Mouse (Mus musculus) gastrocnemius, postnatal 36 days (tissue): ENCODE measurements around the gene Neurog3. TPM values are rescaled to one million over a fixed set of nuclear protein-coding genes. Genes with fewer than 3 reads are reported as not detected.

ENCODE experiments used
- DNase-seq, 2 experiments: peaks; one replicate each; pipeline ENCODE4 v3.0.0; 2022
- intact Hi-C: fragments of 180-260 bp; cut with DNase I; formaldehyde crosslinking; loops from one replicate; pipeline ENCODE4 v1.15.1; 2025
- total RNA-seq, 2 experiments: library from RNA; stranded (reverse); gene quantifications; 2 replicates each; pipeline ENCODE4 v1.2.3; 2021

The Neurog3 gene
- total RNA-seq, 2 experiments from 2014 or later: not detected

DNA sequence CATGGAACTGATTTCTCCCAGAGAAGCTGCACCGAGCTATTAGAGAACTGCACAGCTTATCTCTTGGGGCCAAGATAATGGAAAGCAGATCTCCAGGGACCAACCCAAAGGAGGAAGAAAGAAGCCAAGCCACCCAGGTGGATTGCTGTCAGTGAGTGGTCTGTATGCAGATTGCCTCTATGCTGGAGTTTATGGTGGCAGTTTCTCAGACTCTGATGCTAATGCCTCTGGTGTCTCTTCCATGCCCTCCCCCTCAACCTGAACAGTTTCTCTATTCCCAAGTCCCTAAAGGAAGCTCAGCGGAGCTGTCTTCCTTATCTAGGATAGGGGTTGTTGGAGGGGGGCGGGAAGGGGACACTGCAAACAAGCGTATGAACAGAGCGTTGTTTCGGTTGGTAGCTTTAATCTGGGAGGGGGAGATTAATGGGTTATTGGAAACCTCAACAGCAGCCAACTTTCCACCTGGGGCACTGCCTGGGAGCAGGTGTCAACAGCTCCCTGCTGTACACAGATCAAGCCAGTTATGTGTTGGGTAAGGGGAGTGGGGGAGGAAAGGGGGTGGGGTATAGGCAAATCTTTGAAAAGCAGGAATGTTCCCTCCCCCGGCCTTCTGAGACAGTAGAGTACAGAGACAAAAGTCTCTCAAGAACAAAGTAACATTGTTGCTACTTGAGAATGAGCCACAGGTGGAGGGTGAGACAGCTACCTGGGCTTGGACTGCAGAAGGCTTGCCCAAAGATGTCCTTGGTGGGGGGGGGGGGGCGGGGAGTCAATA is 3.0 kb downstream of the Neurog3 start:
- no peak for DNase-seq
- intact Hi-C loops: no loop called here

GRCm38 (mm10) chr10:62137150-62137549 is 4.3 kb downstream of the Neurog3 start:
- DNase-seq: no peak
- intact Hi-C loops: no loop called here

DNA sequence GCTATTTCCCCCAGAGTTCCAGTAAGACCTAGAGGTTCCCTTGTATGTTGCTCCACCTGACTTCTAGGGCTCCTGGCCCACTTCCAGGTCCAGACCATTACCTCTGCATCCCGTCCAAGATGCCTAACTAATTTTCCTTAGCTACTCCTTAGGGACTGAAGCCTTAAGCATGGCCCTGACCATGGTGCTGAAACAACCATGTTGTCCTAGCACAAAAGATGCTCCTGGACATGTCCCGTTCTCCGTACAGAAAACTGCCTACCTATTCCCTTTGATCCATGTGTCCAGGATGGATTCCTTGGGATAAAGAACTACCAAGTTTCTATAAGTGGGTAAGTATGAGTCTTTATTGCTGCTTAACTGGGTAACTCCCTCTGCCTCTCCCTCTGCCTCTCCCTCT is 5.2 kb downstream of the Neurog3 start:
- intact Hi-C loops: no loop called here

DNA sequence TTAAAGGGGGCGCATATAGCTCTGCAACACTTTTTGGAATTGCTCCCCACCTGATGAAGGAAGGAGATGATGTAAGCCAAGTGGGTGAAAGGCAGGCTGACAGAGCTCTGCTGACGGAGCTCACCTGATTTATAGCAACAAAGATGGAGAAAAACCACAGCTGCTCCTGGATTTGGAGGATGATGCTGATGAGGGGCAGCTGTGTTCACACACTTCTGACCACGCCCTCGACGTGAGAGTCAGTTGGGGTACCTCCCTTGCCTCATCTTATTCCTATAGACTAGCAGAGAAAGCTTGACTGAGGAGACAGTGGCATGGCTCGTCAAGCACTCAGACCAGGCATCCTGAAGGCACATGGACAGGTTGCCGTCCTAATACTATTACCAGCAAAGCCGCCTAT is 10.9 kb downstream of the Neurog3 start, which contains the start of gene Fam241b:
Fam241b (minus strand) TSS at position 101 of the 400 bp plus-strand sequence.
- intact Hi-C loops: no loop called here
- no peak for DNase-seq

More for the DNA sequence above, 5.2 kb downstream of the Neurog3 start:
- no peak for DNase-seq

GRCm38 (mm10) chr10:62145957-62146356 is 13.1 kb downstream of the Neurog3 start:
- intact Hi-C loops: loop anchor here (5.0 kb wide), 1 partner anchor 556 kb away; no protein-coding TSS in a partner anchor
- DNase-seq: no peak

DNA sequence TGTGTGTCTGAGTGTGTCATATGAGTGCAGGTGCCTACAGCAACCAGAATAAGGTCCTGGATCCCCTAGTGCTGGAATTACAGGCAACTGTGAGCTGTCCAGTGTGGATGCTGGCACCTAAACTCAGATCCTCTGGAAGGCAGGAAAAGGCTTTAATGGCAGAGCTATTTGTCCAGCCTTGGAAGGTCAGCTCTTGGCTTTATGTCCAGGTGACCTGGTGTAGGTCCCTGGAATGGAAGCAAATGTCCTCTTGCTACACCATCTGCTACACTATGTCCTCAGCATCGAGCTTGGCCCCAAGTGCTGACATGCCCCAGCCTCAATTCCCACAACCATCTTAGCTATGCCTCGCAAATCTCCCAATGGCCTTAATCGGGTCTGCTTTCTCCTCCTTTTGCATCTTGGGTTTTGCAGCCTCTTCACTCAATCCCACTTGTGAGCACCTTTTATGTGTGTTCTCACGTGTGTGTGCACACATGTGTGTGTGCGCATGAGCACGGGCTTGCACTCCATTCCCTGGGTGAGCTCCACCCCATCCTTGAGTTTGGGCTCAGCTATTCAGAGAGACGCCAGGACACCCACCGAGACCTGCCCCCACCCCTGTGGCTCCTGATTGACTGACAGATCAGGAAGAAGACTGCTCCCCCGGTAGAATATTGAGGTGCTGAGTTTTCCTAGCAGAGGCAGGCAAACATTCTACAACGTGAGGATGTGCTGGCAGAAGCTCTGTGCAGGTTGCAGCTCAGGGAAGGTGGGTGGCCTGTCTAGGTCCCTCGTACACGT is 14.8 kb downstream of the Neurog3 start:
- DNase-seq: no peak
- intact Hi-C loops: loop anchor here (5.0 kb wide), 1 partner anchor 555 kb away; no protein-coding TSS in a partner anchor

DNA sequence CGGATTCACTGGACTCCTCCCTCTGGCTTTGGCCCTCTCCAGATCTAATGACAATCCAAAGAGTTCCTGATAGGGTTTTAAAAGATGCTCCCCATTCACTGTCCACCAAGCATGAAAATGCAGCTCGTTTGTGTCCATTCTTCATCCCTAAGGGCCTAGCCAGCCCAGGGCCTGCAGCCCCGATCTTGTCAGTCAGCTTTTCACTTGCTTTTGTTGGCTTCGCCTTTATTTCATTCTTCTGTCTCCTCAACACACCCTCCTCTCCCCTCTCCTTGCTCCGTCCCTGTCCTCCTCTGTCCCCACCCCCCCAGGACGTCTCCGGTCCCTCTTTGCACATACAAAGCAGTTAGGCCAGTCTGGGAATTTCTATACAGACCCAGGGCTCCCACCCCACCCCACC is 17.0 kb downstream of the Neurog3 start:
- intact Hi-C loops: loop anchor here (5.0 kb wide), 1 partner anchor 552 kb away; no protein-coding TSS in a partner anchor
- no peak for DNase-seq

DNA sequence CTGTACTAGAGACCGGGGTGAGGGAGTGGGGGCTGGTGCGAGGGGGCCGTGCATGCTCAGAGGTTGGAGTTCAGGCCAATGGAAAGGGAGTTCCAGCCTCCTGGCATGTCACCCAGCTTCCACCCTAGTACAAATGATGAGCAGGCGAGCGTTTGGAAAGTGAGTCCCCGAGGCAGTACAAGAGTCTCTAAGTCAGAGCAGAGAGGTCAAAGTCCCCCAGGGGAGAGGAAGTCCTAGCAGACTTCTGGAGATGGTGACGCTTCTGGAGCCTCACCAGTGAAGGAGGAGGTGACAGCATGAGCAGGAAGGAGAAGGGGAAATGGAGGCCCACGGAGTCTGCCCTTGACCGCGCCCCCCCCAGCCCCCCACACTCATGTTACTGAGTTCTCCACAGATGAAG is 29.5 kb downstream of the Neurog3 start:
- intact Hi-C loops: no loop called here
- DNase-seq: no peak

DNA sequence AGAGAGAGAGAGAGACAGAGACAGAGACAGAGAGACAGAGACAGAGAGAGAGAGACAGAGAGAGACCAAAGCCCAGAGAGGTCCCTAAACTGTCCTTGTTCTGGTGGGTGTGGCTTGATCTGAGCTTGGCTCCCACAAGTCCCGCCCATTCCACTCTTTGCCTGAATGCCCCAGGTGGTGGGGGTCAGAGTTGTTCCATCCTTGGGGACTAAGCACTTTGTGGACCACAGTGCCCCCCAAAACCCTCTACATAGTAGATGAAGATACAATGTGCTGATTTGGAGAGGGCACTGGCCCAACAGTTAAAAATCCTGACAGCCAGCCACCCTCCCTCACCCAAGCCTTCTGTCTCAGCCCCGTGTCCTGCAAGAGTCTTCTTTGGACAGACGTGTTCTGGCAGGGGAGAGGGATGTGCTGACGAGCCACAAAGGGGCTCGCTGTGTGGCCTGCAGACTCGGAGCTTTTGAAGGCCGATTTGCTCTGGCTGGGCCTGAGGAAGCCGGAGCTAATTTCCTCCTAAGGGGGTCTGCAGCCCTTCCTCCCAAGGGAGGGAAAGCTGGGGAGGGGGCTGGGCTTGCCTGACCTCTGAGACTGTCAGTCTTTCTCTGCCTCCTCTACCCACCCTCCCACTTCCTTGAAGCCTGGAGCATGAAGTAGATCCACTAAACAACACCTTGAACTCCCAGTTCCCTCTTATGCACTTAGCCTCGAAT is 40.1 kb downstream of the Neurog3 start:
- no peak for DNase-seq
- intact Hi-C loops: no loop called here

DNA sequence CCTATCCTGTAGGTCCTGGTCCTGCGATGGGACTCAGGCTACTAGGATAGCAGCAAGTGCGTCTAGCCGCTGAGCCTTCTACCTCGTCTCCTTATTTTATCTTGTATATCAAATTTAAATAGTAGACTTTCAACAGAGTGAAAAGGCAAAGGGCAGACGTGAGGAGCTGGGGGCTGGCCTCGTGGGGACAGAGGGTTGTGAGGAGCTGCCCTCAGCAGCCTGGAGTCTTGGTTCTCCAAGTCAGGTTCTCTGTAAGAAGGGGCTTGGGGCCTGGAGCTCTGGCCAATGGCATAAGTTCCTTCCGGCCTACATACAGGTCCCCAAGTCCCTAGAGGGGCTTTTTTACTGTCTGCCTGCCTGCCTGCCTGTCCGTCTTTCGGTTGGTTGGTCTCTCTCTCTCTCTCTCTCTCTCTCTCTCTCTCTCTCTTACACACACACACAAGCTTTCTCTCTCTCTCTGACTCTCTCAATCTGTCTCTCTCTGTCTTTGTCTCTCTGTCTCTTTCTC is 41.1 kb downstream of the Neurog3 start:
- intact Hi-C loops: no loop called here
- DNase-seq: no peak

GRCm38 (mm10) chr10:62174533-62175313 is 41.8 kb downstream of the Neurog3 start:
- DNase-seq: no peak
- intact Hi-C loops: no loop called here

DNA sequence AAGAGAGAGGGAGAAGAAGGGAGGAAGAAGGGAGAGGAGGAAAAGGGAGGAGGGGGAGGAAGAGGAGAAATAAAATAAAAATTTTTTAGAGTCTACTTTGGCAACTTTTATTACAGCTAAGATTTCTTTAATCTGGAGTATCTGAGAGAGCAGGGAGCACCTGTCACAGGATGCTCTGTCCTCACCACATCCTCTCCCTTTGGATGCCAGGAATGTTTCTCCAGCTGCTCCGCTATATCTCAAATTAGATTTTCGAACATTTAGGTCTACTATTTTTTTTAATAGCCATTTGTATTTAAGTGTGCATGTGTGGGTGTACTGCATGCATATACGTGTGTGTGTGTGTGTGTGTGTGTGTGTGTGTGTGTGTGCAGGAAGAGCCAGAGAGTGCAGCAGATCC is 47.1 kb downstream of the Neurog3 start:
- DNase-seq: no peak
- intact Hi-C loops: loop anchor here (5.0 kb wide), 3 partner anchors 203 to 303 kb away; partner anchors contain the start of gene Col13a1

GRCm38 (mm10) chr10:62181701-62182100 is 48.8 kb downstream of the Neurog3 start:
- no peak for DNase-seq
- intact Hi-C loops: loop anchor here (2.0 to 5.0 kb wide), 4 partner anchors 125 to 304 kb away; partner anchors contain the start of gene Col13a1

GRCm38 (mm10) chr10:62182471-62183014 is 49.7 kb downstream of the Neurog3 start:
- DNase-seq: no peak
- intact Hi-C loops: loop anchor here (1.0 to 5.0 kb wide), 5 partner anchors 77 to 305 kb away; partner anchors contain the start of gene Col13a1

DNA sequence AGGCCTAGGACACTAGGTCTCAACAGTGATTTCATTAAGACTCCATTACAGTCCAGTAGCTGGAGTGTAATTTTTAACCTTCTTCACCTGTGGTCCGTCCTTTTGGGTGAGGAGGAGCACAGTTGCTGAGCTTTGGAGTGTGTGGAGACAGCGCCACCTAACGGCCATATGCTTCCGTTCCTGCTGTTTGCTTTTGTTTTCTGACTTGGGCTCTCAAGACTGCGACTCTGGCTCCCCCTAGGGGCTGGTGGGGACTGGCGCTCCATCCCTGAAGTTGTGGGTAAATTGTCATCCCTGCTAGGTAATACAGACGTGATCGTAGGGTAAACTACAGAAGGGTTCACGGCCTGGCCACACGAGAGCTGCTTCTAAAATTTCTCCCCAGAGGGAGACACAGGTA is 50.2 kb downstream of the Neurog3 start:
- intact Hi-C loops: loop anchor here (1.0 to 5.0 kb wide), 5 partner anchors 78 to 306 kb away; partner anchors contain the start of gene Col13a1
- DNase-seq: peak; percentile 89 to 91
